Mouse (Mus musculus) spleen, embryonic (tissue): Measurements from ENCODE around the gene Nkd1.

Source experiments
- CTCF ChIA-PET: fragments of 350-600 bp; sonication (Branson Sonifier 250); formaldehyde crosslinking; loops from one replicate; lab custom pipeline; 2022; lab: Charles Lee

The Nkd1 gene

DNA sequence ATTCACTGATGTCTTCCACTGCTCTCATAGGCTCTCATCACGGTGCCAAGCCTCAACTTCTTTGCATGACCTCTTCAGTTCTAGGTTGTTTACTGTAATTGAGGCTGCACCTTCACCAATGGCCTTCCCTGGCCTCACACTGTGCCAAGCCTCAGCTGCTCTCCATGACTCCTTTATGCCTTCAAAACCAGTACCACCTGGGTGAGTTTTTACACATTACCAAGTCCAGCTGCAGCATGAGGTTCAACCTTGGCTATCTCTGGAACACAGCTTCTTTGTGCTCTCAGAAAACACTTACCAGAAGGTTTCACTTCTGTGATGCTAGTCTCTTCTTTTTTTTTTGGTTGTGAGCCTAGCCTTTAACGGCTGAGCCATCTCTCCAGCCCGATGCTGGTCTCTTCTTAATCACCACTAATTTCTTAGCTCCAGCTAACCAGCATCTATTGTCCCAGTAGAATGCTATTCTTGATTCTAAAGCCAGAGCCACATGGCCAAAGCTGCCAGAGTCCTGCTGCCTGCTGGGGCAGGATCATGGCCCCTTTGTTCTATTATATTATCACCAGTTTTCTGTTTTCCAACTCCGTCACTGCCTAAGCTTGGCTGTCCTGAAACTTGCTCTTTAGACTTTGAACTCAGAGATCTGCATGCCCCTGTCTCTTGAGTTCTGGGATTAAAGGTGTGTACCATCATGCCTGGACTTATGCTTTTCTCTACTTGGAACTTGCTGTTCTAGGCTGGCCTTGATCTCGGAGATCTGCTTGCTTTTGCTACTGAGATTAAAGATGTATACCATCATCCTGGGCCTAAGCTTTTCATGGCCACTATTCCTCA is 121.8 kb downstream of the Nkd1 start:
- CTCF ChIA-PET, result interaction anchor here (0.6 kb wide), 1 partner anchor 25 kb away, joined by 3 read pairs; no protein-coding TSS in a partner anchor
